Mouse (Mus musculus) 3134 (cell line): ENCODE data around the gene Acvrl1.
"Not testable (repeated sequence)": the region's sequence is repeated elsewhere in the genome, so short reads cannot be mapped to it uniquely, and the experiment has no call there.

Experiments
- DNase-seq: peaks from one replicate; pipeline ENCODE4 v3.0.0-alpha.2; 2011; ENCODE audit warnings: low spot score; ENCODE audit not compliant: insufficient read length; ENCODE audit errors: extremely low read depth

Acvrl1 gene

DNA sequence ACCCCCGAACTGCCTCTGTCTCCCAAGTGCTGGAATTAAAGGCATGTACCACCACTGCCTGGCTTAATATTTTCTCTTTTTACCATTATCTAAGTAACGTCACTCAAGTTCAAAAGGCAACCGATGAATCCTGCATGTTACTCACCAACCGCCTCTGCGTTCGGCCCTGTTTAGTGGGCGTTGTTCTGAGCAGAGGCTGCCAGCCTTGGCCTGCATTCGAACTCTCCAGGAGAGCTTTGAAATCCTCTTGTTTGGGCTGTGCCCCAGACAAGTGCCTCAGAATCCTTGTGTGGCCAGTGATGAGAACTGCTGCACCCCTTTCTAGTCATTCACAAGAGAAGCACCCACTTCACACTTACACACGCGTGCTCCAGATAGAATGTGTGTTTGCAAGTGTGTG, 22.3 kb upstream of the Acvrl1 start:
- DNase-seq, result no peak

DNA sequence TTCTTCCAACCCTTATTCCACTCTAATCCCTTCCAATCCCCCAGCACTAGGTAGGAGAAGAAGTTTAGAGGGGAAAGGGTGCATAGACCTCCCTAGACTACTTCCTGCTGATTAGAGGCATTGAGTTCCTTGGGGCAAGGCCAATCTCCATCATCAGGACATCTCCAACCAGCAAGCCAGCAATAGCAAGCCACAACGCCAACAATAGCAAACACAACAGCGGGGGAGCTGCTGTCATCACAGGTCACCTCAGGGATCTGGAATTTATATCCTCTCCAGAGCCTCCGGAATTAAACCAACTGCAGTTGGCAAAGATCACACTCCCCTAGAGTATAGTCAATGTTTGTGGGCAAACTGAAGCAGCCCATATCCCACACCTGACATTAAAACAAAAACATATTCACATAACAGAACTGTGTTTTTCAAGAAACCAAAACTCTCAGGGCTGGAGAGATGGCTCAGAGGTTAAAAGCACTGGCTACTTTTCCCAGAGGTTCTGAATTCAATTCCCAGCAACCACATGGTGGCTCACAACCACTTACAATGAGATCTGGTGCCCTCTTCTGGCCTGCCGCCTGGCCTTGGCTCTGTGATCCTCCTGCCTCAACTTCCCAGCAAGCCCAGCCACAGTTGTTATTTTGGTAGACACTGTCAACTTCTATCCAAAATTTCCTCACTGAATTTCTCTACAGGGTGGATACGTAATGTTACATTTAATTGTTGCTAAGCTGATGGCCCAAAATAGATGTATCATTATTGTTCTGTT, 20.2 kb upstream of the Acvrl1 start:
- no peak for DNase-seq

DNA sequence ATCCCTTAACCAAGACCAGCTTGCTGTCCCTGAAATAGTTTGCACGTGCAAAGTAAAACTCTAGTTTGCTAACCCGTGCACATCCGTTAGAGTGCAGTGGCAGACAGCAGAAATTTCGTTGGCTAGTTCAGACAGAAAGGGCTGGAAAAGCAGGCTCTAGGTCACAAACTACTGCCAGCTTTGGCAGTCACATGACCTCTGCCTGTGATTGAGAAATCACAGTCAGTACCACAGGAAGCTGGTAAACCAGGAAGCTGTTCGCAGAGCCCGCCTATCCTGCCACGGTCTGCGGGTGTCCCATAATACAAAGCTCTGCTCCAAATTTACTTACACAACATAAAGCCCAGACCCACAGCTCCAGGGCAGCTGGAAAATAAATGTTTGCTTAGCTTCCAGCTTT, 15.1 kb upstream of the Acvrl1 start:
- DNase-seq, result peak; percentile 74

- DNase-seq, result not testable (repeated sequence)
Observed at GRCm38 (mm10) chr15:101113778-101114177, 14.5 kb upstream of the Acvrl1 start.

DNA sequence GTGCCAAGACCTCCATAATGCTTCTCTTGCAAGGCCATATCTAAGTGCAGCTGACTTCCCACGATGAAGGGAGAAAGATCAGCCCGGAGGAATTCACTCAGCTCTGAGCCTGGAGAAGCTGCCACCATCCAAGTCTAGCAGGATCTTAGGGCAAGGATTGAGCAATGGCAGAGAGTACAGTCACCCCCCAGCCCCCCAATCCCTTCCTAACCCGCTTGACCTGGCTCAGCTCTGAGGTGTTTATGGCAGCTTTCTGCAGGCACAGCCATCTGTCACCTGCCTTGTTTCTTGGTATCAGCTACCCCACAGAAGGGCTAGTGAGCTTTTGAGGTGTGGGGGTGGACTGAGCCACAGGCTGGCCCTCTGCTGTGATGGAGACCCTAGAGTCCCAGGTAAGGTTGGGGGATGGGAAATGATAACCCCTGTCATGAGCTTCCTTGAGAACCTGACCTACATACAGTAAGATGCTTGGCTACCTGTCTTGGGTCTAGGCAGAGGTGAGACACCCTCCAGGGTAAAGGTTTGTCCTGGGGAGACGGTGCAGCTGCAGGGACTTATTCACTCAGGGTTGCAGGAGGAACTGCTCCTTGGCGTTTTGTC, 12.7 kb upstream of the Acvrl1 start, which contains the start of gene Ankrd33:
Gene Ankrd33, plus strand, starts transcription at position 245 of the 600 bp plus-strand sequence.
- no peak for DNase-seq

- no peak for DNase-seq
Observed at GRCm38 (mm10) chr15:101118399-101119125, 9.8 kb upstream of the Acvrl1 start.

GRCm38 (mm10) chr15:101121411-101122289, 6.7 kb upstream of the Acvrl1 start:
- no peak for DNase-seq

DNA sequence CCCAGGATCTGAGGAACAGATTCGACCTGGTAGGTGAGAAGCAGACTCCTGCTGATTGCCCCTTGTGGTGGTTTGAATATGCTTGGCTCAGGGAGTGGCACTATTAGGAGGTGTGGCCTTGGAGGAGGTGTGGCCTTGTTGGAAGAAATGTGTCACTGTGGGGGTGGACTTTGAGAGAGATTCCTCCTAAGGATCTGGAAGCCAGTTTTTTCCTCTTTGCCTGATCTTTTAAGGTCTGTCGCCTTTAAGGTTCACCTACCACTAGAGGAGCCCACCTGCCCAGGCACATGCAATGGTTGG, 6.1 kb upstream of the Acvrl1 start:
- no peak for DNase-seq

DNA sequence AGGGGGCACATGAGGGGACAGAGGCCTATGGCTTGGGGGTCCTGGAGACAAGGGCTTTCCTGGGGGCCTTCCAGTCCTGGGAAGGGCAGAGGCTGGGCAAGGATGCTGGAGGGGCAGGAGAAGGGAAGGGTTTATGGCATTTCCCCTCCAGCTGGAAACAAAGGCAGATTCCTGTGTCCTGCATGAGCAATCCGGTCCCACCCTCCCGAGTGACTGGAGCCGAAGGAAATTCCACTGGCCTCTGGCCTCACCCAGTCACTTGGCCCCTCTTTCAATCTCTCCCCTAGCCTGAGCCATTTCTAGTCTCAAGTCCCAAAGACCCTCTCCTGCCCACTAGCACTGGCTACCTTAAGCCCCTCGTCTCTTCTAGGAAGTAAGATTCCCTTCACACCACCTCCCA, 5.1 kb upstream of the Acvrl1 start:
- DNase-seq, result no peak

DNA sequence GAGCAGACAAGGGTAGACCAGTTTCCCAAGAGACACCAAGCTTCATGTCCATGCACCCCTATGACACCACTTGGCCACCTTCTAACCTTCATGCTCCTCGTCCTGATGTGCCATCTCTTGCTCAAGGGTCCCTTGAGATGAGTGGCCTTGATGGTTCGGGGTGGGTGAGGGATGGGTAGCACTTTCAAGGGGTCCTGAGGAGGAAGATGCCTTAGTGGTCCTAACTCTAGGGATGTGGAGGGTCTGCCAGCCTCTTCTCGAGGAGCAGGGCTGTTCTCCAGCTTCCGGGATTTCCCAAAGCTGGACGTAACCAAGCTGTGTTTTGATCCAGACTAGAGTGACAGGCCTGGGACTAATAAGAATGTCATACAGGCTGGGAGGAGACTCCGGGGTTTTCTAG, 2.8 kb upstream of the Acvrl1 start:
- DNase-seq, result no peak

GRCm38 (mm10) chr15:101126876-101127544, 1.3 kb upstream of the Acvrl1 start:
- no peak for DNase-seq

DNA sequence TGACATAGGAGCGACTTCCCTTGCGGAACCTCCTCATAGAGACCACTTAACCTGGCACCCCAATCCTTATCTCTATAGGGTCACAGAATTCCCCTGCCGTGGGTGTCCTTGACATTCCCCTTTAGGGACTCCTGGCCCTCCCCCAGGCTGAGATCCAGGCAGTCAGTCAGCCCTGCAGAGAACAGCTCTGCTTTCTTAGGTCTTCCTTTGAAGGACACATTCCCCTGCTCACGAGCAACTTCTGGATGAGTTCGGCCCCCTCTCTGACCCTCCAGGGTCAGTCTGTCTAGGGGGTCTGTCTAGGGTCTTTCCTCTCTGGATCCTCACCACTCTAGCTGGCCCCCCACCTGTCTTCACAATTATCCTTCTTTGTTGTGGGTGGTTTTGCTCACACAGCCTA, 1.1 kb downstream of the Acvrl1 start:
- DNase-seq, result no peak

DNA sequence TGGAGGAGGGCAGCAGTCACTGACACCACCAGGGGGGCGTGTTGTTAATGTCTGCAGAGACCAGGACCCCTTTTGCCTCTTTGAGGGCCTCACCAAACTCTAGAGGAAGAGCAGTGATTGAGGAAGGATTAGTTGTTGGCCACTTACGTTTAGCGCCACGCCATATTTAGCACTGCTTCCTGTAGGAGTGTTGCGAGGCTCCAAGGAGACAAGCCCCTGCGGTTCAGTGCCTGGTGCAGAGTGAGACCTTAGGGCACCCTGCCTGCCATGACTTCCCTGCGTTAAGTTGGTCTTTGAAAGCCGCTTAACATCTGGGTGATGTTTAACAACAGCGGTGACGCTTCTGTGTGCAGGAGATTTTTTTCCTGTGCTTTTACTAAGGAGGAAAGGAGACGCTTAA, 3.2 kb downstream of the Acvrl1 start:
- DNase-seq, result no peak

DNA sequence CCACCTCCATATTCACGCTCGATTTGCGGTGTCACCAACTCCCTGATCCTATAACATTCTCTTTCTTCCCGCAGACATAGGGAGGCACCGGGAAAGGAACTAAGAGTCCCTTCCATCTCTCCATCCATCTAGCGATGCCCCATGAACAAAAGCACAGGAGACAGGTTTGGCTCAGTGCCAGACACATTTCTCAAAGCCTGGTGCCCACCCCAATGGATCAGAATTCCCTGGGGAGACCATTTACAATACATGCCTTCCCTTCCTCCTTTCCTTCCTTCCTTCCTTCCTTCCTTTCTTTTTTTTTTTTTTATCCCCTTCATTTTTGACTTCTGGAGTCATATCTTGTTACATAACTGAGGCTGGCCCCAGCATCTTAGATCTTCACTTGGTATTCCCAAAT, 3.7 kb downstream of the Acvrl1 start:
- DNase-seq, result no peak

DNA sequence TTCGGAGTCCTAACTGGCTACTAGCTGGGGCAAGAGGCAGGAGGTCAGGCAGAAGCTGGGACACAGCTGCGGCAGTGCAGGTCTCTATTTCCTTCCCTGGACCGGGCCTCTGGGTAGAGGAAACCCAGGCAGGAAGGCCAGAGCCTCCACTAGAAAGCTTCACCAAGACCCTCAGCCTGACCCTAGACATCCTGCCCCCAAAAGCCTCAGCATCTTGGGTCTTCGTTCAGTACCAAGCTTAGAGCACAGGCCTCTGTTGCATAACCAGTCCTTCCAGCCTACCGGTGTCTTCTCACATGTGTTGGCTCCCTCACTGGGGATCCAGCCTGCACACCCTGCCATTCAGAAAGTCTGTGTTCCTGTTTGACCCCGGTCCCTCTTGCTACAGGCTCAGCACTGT, 4.4 kb downstream of the Acvrl1 start:
- no peak for DNase-seq

- DNase-seq, result no peak
Observed at GRCm38 (mm10) chr15:101133993-101134704, 5.8 kb downstream of the Acvrl1 start.

DNA sequence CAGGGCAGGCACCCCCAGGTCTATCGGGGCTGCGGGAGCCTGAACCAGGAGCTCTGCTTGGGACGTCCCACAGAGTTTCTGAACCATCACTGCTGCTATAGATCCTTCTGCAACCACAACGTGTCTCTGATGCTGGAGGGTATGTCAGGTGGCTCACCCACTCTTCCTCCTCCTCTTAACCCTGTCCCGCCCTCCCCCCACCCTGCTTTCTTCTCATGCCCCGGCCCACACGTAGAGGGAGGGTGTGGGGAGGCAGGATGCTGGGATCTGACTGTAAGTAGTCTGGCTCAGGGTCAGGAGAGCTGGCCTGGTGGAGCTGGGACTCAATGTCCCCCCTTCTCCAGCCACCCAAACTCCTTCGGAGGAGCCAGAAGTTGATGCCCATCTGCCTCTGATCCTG, 7.1 kb downstream of the Acvrl1 start:
- DNase-seq, result no peak

DNA sequence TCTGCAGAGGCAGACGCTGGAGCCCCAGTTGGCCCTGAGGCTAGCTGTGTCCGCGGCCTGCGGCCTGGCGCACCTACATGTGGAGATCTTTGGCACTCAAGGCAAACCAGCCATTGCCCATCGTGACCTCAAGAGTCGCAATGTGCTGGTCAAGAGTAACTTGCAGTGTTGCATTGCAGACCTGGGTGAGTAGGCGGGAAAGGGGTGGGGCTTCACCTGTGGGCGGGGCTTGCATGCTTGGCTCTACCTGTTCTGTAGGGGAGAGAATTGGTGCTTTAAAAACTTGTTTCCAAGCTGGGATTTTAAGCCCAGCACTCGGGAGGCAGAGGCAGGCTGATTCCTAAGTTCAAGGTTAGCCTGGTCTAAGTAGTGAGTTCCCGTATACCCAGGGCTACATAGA, 9.1 kb downstream of the Acvrl1 start:
- no peak for DNase-seq

GRCm38 (mm10) chr15:101138675-101139074, 10.4 kb downstream of the Acvrl1 start:
- DNase-seq, result no peak

GRCm38 (mm10) chr15:101139885-101140284, 11.6 kb downstream of the Acvrl1 start:
- no peak for DNase-seq
